Mouse (Mus musculus) limb, embryonic 11.5 days (tissue): Measurements from ENCODE around the gene Sept7. TPM values are rescaled to one million over a fixed set of nuclear protein-coding genes. Genes with fewer than 3 reads are reported as not detected.

Experiments used
- ATAC-seq: fragments of 200-750 bp; cut with Nextera tagmentation; 2 replicates; pipeline ENCODE4 v1.8.0; 2017; ENCODE audit warnings: low read depth; ENCODE audit not compliant: insufficient number of reproducible peaks, low FRiP score, low TSS enrichment
- DNase-seq: peaks from one replicate; pipeline ENCODE4 v3.0.0-alpha.2; 2015; ENCODE audit warnings: low spot score
- H3K27ac ChIP-seq: fragments of 300-500 bp; sonication (generic); replicated peaks from 2 replicates; pipeline ENCODE4 v1.5.1; 2014; ENCODE audit warnings: low read depth, mild to moderate bottlenecking, low read length
- H3K27me3 ChIP-seq: fragments of 300-500 bp; sonication (generic); 2 replicates; pipeline ENCODE4 v1.6.1; 2014; ENCODE audit warnings: mild to moderate bottlenecking, low read length, mixed read lengths; ENCODE audit not compliant: control insufficient read depth, insufficient read depth
- H3K36me3 ChIP-seq: fragments of 300-500 bp; sonication (generic); 2 replicates; pipeline ENCODE4 v1.6.1; 2014; ENCODE audit warnings: mild to moderate bottlenecking, low read length, moderate library complexity, mixed read lengths; ENCODE audit not compliant: control insufficient read depth, insufficient read depth
- H3K4me1 ChIP-seq: fragments of 300-500 bp; sonication (generic); 2 replicates; pipeline ENCODE4 v1.6.1; 2014; ENCODE audit warnings: low read length, mixed read lengths; ENCODE audit not compliant: control insufficient read depth, insufficient read depth
- H3K4me2 ChIP-seq: fragments of 300-500 bp; sonication (generic); 2 replicates; pipeline ENCODE4 v1.6.1; 2014; ENCODE audit warnings: low read depth, mild to moderate bottlenecking, moderate library complexity; ENCODE audit not compliant: severe bottlenecking
- H3K4me3 ChIP-seq: fragments of 300-500 bp; sonication (generic); 2 replicates; pipeline ENCODE4 v1.5.1; 2014; ENCODE audit warnings: low read depth, low read length
- H3K9ac ChIP-seq: fragments of 300-500 bp; sonication (generic); 2 replicates; pipeline ENCODE4 v1.6.1; 2014; ENCODE audit warnings: mild to moderate bottlenecking, low read length
- H3K9me3 ChIP-seq: fragments of 300-500 bp; sonication (generic); 2 replicates; pipeline ENCODE4 v1.6.1; 2016; ENCODE audit warnings: low read length; ENCODE audit not compliant: control insufficient read depth
- whole genome bisulfite sequencing: fragments of 180-500 bp; shearing (Covaris S2); extraction: QIAGEN DNeasy Blood & Tissue Kit; methylation state at CpG from one replicate; pipeline ENCODE4 v1.1.7; 2014; 5-methylcytosine and 5-hydroxymethylcytosine counted together
- polyA plus RNA-seq: library from polyadenylated mRNA; unstranded; fragments of >200 nt; fragmentation: Nextera tagmentation; extraction: Ambion mirVana; gene quantifications from 2 replicates; pipeline ENCODE4 v1.2.1, GENCODE M21; 2014

Sept7 gene
- 295 and 305 TPM in 2 replicates for polyA plus RNA-seq

DNA sequence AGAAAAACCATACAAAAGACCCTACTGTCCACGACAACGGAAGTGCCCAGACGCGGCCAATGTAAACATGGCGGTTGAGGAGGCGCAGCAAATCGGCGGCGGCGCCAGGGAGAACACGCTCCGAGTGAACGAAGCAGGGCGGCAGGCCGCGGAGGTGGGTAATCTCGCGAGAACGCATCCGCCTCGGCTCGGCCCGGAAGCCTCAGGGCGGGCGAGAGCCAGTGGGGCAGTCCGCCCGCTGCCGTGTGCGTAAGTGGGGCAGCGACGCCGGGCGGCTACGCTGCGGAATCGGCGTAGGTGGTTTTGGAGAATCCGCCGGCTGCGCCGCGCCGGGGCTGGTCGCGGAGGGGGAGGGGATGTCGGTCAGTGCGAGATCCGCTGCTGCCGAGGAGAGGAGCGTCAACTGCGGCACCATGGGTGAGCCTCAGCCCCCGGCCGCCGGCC, at the start of gene Sept7:
TSS of gene Sept7 (plus strand) at position 157 of the 444 bp plus-strand sequence.
- Histone ChIP-seq H3K9me3 (no peaks in the 10 kb centered on the region), H3K4me3 (peak within 1 kb of the TSS; percentile 98), H3K27ac (peak within 1 kb of the TSS; percentile 97), H3K4me2 (peak within 1 kb of the TSS; percentile 63), H3K36me3 (no peaks in the 10 kb centered on the region), H3K9ac (peak within 1 kb of the TSS; percentile 93), H3K4me1 (peaks cover 3% of the 10 kb centered on the region; the same call in 1 of the 2 replicates), H3K27me3 (no peaks in the 10 kb centered on the region)
- under 1% methylated on average over 54 of the region's 54 CpGs for WGBS
- ATAC-seq (peak; percentile 97), DNase-seq (peak; percentile 99)

DNA sequence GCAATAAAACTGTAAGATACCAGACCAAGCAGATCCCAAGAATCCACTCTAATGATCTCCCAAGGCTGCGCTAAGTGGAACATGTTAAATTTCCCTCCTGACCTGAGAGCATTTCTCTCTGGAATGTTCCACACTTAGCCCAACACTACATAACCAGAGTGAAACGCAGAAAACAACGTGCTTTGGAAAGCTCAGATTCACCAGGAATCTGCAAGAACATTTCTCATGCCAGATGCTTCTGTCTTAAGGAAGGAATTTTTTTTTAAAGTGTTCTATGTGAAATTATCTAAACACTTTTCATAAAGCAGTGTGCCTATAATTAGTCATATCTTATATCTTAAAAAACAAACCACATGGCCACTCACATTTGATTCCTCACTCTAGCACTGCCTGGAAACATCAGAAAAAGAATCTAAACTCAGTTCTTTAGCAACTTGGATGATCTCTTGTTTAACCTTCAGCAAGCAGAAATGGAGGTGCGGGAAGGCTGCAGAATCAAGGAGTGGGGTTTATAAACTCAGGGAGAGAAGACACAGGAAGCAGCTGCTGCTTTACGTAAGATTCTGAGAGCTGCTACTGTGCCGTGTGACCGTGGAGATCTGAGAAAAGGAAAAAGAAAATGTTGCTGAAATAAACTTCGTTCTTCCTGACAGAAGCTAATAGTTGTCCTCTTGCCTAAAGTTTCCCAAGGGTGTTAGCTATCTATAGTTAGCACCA, 44.0 kb upstream of the Sept7 start:
- no peak overlapping the region for H3K27ac ChIP-seq
- H3K9me3 ChIP-seq: no peaks in the 10 kb centered on the region
- DNase-seq (no peak), ATAC-seq (no peak)
- no peak overlapping the region for H3K4me3 ChIP-seq
- H3K4me1 ChIP-seq: peaks cover 2% of the 10 kb centered on the region; the same call in 1 of the 2 replicates
- H3K36me3 ChIP-seq: no peaks in the 10 kb centered on the region
- no peak overlapping the region for H3K4me2 ChIP-seq
- H3K27me3 ChIP-seq: no peaks in the 10 kb centered on the region
- H3K9ac ChIP-seq: no peak overlapping the region
- WGBS: 84% methylated on average over 8 of the region's 8 CpGs

DNA sequence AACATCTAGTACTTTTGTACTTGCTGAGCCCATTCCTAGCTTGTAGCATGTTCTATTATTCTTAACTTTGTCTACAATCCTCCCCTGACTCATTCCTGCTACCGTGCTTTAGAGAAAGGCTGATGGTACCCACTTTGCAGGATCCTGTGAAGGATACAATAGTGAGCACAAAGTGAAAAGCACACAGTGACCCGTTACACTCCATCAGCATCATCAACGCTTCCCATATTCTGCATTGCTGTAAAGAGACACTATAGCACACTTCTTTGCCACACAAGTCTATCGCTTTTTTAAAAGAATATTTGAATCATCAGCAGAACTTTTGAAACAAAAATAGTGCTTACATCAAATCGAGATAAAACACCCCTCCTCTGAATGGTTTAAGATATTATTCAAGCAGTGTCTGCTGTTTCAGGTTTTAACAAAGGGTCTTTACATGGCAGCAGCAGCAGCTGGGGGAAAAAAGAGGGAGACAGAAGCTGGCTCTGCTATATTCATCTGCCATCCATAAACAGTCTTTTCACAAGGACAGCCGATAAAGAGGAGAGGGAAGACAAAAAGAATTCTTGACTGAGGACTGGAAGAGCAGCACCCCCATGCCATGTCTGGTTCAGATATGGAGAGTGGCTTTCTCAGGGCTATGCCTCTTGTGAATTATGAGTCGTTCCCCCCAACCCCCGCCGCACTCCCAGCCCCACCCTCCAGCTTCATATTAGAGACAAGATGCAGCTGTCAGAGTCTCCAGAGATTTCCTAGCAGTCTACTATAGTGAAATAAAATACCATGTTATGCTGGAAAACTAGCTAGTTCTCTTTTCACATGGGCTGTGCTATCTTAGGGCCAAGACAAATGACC, 39.7 kb upstream of the Sept7 start:
- Histone ChIP-seq H3K27ac (no peak overlapping the region), H3K4me3 (no peak overlapping the region), H3K27me3 (no peaks in the 10 kb centered on the region), H3K9ac (no peak overlapping the region), H3K4me1 (peaks cover 2% of the 10 kb centered on the region; the same call in 1 of the 2 replicates), H3K36me3 (no peaks in the 10 kb centered on the region), H3K9me3 (no peaks in the 10 kb centered on the region), H3K4me2 (no peak overlapping the region)
- WGBS: 83% methylated on average over 9 of the region's 9 CpGs
- DNase-seq: no peak
- ATAC-seq: no peak

DNA sequence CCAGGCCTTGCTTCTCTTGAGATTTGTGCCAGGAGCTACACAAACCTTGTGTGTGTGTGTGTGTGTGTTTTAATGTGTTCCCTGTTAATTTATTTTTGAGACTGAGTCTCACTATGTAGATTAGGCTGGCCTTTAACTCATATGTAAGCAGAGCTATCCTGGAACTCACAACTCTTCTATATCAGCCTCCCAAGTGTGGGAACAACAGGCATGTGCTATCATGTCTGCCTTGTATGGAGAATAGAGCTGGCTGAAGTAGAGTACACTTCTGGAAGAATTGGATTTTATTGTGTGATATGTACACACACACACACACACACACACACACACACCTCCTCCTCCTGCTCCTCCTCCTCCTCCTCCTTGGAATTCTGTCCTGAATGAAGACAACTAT, 39.1 kb upstream of the Sept7 start:
- Histone ChIP-seq H3K27ac (no peak overlapping the region), H3K9ac (no peak overlapping the region), H3K4me3 (no peak overlapping the region), H3K4me2 (no peak overlapping the region), H3K4me1 (peaks cover 2% of the 10 kb centered on the region; the same call in 1 of the 2 replicates), H3K9me3 (no peaks in the 10 kb centered on the region), H3K27me3 (no peaks in the 10 kb centered on the region), H3K36me3 (no peaks in the 10 kb centered on the region)
- DNase-seq (no peak), ATAC-seq (no peak)

DNA sequence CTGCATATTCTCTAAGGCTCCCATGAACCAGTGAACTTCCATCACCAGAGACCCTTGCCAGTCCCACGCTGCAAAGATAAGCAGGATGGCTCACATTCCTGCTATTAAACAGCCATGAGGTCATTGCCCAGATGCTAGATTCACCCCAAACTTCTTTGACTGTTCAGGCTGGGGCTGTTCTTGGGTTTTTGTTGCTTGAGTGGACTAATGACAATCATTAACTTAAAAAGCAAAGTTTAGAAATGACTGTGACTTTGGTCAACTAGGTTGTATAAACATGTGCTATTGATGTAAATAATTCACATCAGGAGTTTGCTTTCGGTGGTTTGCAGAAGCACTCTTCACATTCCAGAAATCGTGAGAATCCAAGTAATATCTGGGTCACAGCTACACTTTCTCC, 36.8 kb upstream of the Sept7 start:
- ATAC-seq: no peak

DNA sequence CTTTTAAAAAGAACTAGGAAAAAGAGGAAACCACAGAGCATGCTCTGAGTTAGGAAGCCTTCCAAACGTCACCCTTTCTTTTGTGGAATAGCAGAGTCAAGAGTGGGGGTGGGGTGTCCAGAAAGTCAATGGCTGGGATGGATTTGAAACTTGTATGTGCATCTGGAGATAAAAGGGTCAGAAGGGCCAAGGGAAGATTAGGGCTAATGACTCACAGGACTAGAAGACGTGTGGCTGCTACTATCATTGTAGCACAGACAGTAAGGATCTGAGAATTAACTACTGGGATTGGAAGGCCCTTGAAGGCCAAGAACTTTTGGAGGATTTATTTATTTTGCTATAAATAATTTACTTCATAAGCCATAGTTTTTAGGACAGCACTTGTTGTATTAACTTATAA, 36.0 kb upstream of the Sept7 start:
- no peak for DNase-seq
- Histone ChIP-seq H3K4me2 (no peak overlapping the region), H3K36me3 (no peaks in the 10 kb centered on the region), H3K9ac (no peak overlapping the region), H3K27me3 (no peaks in the 10 kb centered on the region), H3K9me3 (no peaks in the 10 kb centered on the region), H3K4me1 (peaks cover 2% of the 10 kb centered on the region; the same call in 1 of the 2 replicates), H3K4me3 (no peak overlapping the region), H3K27ac (no peak overlapping the region)
- ATAC-seq: no peak
- 20% methylated on average over 2 of the region's 2 CpGs for WGBS

More for the DNA sequence above, 36.8 kb upstream of the Sept7 start:
- no peak overlapping the region for H3K4me3 ChIP-seq
- peaks cover 2% of the 10 kb centered on the region; the same call in 1 of the 2 replicates for H3K4me1 ChIP-seq
- WGBS: 68% methylated on average over 3 of the region's 3 CpGs
- H3K27me3 ChIP-seq: no peaks in the 10 kb centered on the region
- no peaks in the 10 kb centered on the region for H3K9me3 ChIP-seq
- H3K9ac ChIP-seq: no peak overlapping the region
- no peak for DNase-seq
- no peak overlapping the region for H3K27ac ChIP-seq
- no peaks in the 10 kb centered on the region for H3K36me3 ChIP-seq
- H3K4me2 ChIP-seq: no peak overlapping the region

DNA sequence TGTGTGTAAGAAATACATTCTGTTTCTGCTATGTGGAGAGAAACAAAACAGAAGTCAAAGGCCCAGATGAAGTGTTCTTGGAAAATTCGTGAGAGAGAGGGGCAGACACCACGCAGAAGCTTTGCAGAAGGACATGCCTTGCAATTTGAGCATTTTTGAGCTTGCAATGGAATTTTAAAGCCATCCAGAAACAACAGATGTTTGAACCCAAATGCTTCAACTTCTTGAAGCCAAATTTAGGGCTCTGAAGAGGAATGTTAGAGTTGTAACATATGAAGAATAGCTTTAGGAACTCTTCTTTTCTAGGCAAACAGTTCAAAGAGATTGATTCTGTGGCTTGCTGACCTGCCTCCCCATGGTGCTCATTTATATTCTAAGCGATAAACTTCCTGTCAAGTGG, 33.3 kb upstream of the Sept7 start:
- 60% methylated on average over 3 of the region's 3 CpGs for WGBS
- H3K9me3 ChIP-seq: no peaks in the 10 kb centered on the region
- H3K9ac ChIP-seq: no peak overlapping the region
- no peaks in the 10 kb centered on the region for H3K36me3 ChIP-seq
- H3K4me3 ChIP-seq: no peak overlapping the region
- no peak for ATAC-seq
- H3K27ac ChIP-seq: no peak overlapping the region
- H3K4me2 ChIP-seq: no peak overlapping the region
- no peak for DNase-seq
- no peaks in the 10 kb centered on the region for H3K4me1 ChIP-seq
- no peaks in the 10 kb centered on the region for H3K27me3 ChIP-seq

DNA sequence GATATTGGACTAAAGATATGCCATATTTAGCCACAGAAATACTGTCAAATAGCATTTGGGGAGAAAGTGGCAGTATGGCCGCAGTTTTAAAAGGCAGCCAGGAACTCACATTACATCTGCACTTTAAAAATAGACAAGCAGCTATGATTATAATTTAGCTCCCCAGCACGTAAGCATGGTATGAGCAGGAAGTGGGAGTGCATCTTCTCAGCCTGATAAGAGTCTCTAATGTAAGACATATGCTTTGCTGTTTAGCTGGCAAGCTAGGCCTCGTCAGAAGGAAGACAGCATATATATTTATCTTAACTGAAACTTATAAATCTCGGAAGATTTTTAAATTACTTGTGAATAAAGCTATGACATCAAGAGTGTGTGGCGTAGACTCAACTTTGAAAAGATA, 32.4 kb upstream of the Sept7 start:
- Histone ChIP-seq H3K4me3 (no peak overlapping the region), H3K27me3 (no peaks in the 10 kb centered on the region), H3K36me3 (no peaks in the 10 kb centered on the region), H3K9ac (no peak overlapping the region), H3K9me3 (no peaks in the 10 kb centered on the region), H3K4me2 (no peak overlapping the region), H3K4me1 (no peaks in the 10 kb centered on the region), H3K27ac (no peak overlapping the region)
- no peak for DNase-seq
- WGBS: 69% methylated on average over 5 of the region's 5 CpGs
- no peak for ATAC-seq
